Mouse (Mus musculus): ENCODE results near the gene Olfr1396. TPM values are rescaled to one million over a fixed set of nuclear protein-coding genes. Genes with fewer than 3 reads are reported as not detected.

The Olfr1396 gene
- polyA plus RNA-seq (2014; fragmentation: Nextera tagmentation; extraction: Ambion mirVana), result not detected in 2 replicates

- ATAC-seq (ENCODE audit: insufficient read depth, low FRiP score, low TSS enrichment) (no peak), DNase-seq (ENCODE audit: low spot score) (no peak)
- Histone ChIP-seq H3K27ac (ENCODE audit: low read depth, low read length) (no peak within 1 kb of the TSS), H3K36me3 (ENCODE audit: control insufficient read depth, insufficient read depth, low read length) (no peaks in the 10 kb centered on the region), H3K9ac (ENCODE audit: low read length) (no peak within 1 kb of the TSS), H3K9me3 (ENCODE audit: control insufficient read depth, low read length) (no peaks in the 10 kb centered on the region), H3K4me3 (ENCODE audit: low read depth, low read length) (no peak within 1 kb of the TSS), H3K27me3 (ENCODE audit: control insufficient read depth, insufficient read depth, low read length) (no peaks in the 10 kb centered on the region), H3K4me1 (ENCODE audit: control insufficient read depth, insufficient read depth, low read length) (no peaks in the 10 kb centered on the region), H3K4me2 (ENCODE audit: low read depth) (no peak within 1 kb of the TSS)
Observed at GRCm38 (mm10) chr11:49114774-49115173, at the start of gene Olfr1396. Gene Olfr1396 (minus strand): TSS chr11:49114874.

DNA sequence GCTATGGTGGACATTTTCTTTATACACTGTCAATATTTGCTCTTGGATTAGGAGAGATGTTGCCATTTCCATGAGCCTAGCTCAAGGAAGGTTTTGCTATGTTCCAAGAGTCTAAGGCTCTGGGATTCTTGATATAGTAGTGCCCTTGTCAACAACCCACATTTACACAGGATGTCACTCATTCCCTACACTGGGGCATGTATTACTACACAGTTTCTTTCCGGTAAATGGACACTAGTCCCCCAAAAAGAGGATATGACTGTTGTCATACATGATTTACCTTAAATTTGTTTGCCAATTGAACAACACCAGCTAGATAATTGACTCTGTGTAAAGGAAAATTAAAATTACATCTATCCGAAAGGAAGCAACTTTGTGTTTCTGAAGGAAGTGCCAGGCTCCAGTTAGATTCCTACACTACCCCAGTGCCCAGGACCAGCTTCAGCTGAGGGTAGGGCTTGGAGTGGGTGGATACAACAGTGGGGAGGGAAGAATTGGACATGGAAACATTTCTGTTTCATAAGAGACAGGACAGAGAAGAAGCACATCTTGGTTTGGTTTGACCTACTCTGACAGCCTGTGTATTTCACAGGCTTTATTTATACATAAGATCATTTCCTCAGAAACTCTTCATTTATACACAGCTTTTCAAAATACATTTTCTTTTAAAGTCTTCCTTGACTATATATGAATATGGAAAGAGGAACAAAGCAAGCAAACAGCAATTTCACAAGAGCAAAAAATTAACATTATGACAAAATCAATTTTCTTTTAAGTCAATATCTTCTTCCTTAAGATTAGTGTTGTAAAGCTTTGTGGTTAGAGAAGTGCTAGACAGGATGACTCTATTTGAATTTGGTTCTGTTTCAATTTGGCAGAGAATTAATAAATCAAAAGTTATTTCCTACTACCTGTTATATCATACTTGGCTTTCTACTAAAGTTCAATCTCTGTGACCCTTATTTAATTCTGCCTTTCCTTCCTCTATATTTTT, 42.4 kb upstream of the Olfr1396 start:
- H3K27ac ChIP-seq (ENCODE audit: low read depth, low read length), result no peak overlapping the region
- no peaks in the 10 kb centered on the region for H3K9me3 ChIP-seq (ENCODE audit: control insufficient read depth, low read length)
- H3K9ac ChIP-seq (ENCODE audit: low read length), result no peak overlapping the region
- DNase-seq (ENCODE audit: low spot score) (no peak), ATAC-seq (ENCODE audit: insufficient read depth, low FRiP score, low TSS enrichment) (no peak)
- H3K27me3 ChIP-seq (ENCODE audit: control insufficient read depth, insufficient read depth, low read length), result no peaks in the 10 kb centered on the region
- H3K4me1 ChIP-seq (ENCODE audit: control insufficient read depth, insufficient read depth, low read length), result no peaks in the 10 kb centered on the region
- H3K4me2 ChIP-seq (ENCODE audit: low read depth), result no peak overlapping the region
- no peaks in the 10 kb centered on the region for H3K36me3 ChIP-seq (ENCODE audit: control insufficient read depth, insufficient read depth, low read length)
- 93% methylated on average over 2 of the region's 2 CpGs for WGBS
- H3K4me3 ChIP-seq (ENCODE audit: low read depth, low read length), result no peak overlapping the region

DNA sequence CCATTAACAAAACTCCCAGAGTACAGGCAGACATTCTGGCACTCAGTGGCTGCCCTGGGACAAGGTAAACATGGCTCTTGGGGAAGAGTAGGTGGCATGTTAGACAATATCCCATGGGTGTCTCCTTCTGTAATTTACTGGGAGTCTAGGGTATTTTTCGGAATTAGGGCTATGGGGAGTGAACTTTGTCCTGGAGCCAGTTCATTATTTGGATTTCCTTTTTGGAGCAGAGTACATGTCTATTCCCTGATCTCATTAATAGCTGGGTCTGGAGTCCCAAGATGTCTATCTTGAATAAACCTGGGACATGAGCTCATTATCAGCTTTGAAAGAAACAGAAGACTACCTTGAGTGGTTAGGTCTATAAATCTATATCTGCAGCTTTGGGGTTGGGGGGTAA, 39.4 kb upstream of the Olfr1396 start, which contains the start of gene Olfr1394:
Gene Olfr1394 (plus strand): TSS at position 301 of the 400 bp plus-strand sequence.
- H3K36me3 ChIP-seq (ENCODE audit: control insufficient read depth, insufficient read depth, low read length), result no peaks in the 10 kb centered on the region
- ATAC-seq (ENCODE audit: insufficient read depth, low FRiP score, low TSS enrichment) (no peak), DNase-seq (ENCODE audit: low spot score) (no peak)
- 80% methylated on average over 1 of the region's 1 CpGs for WGBS
- no peak within 1 kb of the TSS for H3K4me3 ChIP-seq (ENCODE audit: low read depth, low read length)
- no peak within 1 kb of the TSS for H3K9ac ChIP-seq (ENCODE audit: low read length)
- H3K27ac ChIP-seq (ENCODE audit: low read depth, low read length), result no peak within 1 kb of the TSS
- H3K4me2 ChIP-seq (ENCODE audit: low read depth), result no peak within 1 kb of the TSS
- no peaks in the 10 kb centered on the region for H3K27me3 ChIP-seq (ENCODE audit: control insufficient read depth, insufficient read depth, low read length)
- H3K4me1 ChIP-seq (ENCODE audit: control insufficient read depth, insufficient read depth, low read length), result no peaks in the 10 kb centered on the region
- no peaks in the 10 kb centered on the region for H3K9me3 ChIP-seq (ENCODE audit: control insufficient read depth, low read length)

DNA sequence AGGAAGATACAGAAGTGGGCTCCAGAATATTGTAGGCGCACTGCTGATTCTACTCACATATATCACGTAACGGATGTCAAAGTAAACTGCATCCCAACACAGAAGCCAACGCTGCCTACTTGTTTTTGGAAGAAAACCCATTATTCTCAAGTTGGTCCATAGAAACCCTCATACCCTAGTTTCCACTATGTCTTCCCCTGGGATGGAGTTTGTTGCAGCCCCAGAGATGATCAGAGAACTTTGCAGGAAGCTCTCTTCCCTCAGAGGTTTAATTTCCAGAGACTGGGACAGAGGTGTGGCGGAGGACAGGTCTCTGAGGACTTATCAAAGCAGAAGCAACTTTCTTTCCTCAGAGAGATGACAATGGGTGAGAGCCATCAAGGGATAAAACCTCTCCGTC, 27.3 kb upstream of the Olfr1396 start, which contains the start of gene Olfr1395:
Gene Olfr1395 (plus strand): TSS at position 301 of the 400 bp plus-strand sequence.
- H3K9me3 ChIP-seq (ENCODE audit: control insufficient read depth, low read length), result no peaks in the 10 kb centered on the region
- H3K4me3 ChIP-seq (ENCODE audit: low read depth, low read length), result no peak within 1 kb of the TSS
- no peaks in the 10 kb centered on the region for H3K27me3 ChIP-seq (ENCODE audit: control insufficient read depth, insufficient read depth, low read length)
- no peak within 1 kb of the TSS for H3K27ac ChIP-seq (ENCODE audit: low read depth, low read length)
- 93% methylated on average over 6 of the region's 6 CpGs for WGBS
- no peak within 1 kb of the TSS for H3K4me2 ChIP-seq (ENCODE audit: low read depth)
- ATAC-seq (ENCODE audit: insufficient read depth, low FRiP score, low TSS enrichment) (no peak), DNase-seq (ENCODE audit: low spot score) (no peak)
- H3K36me3 ChIP-seq (ENCODE audit: control insufficient read depth, insufficient read depth, low read length), result no peaks in the 10 kb centered on the region
- H3K9ac ChIP-seq (ENCODE audit: low read length), result no peak within 1 kb of the TSS
- no peaks in the 10 kb centered on the region for H3K4me1 ChIP-seq (ENCODE audit: control insufficient read depth, insufficient read depth, low read length)

DNA sequence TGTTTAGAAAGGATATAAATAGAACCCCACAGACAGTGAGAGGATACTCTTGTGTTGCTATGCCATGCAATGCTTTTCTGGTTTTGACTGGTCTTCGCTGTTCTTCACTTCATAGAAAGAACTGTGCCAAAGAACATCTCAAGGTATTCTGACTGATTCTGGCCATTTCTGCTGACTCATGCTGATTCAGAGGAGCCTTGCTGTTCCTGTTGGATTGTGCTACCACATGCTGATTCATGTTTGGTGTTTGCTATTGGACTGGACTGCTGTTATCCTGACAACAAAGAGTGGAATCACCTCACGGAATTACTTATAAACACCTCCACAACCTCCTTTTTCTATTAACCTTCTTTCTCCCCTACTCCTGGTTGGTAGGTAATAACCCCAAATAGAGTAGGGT, 9.5 kb upstream of the Olfr1396 start:
- H3K4me2 ChIP-seq (ENCODE audit: low read depth), result no peak overlapping the region
- no peak overlapping the region for H3K9ac ChIP-seq (ENCODE audit: low read length)
- DNase-seq (ENCODE audit: low spot score) (no peak), ATAC-seq (ENCODE audit: insufficient read depth, low FRiP score, low TSS enrichment) (no peak)
- WGBS, result 92% methylated on average over 2 of the region's 2 CpGs
- H3K27ac ChIP-seq (ENCODE audit: low read depth, low read length), result no peak overlapping the region
- no peaks in the 10 kb centered on the region for H3K9me3 ChIP-seq (ENCODE audit: control insufficient read depth, low read length)
- H3K27me3 ChIP-seq (ENCODE audit: control insufficient read depth, insufficient read depth, low read length), result no peaks in the 10 kb centered on the region
- H3K36me3 ChIP-seq (ENCODE audit: control insufficient read depth, insufficient read depth, low read length), result no peaks in the 10 kb centered on the region
- H3K4me1 ChIP-seq (ENCODE audit: control insufficient read depth, insufficient read depth, low read length), result no peaks in the 10 kb centered on the region
- no peak overlapping the region for H3K4me3 ChIP-seq (ENCODE audit: low read depth, low read length)

DNA sequence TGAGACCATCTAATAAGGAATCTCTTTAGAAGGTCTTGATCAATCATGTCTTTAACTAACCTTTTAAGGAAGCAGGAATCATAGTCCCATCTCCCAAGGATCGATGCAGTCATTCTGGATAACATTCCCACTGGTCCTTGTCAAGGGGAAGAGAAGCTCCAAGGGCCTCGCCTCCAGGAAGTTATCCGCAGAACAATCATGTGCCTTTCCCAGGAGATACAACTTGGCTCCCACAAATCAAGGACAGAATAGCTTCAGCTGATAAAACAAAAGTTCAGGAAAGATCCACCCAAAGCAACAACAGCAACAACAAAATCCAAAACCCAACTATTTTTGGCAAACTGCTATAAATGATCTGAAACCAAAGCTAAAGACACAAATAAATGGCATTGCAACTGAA, 5.0 kb upstream of the Olfr1396 start:
- DNase-seq (ENCODE audit: low spot score) (no peak), ATAC-seq (ENCODE audit: insufficient read depth, low FRiP score, low TSS enrichment) (no peak)
- no peak overlapping the region for H3K4me2 ChIP-seq (ENCODE audit: low read depth)
- no peak overlapping the region for H3K4me3 ChIP-seq (ENCODE audit: low read depth, low read length)
- no peaks in the 10 kb centered on the region for H3K9me3 ChIP-seq (ENCODE audit: control insufficient read depth, low read length)
- 93% methylated on average over 3 of the region's 3 CpGs for WGBS
- no peaks in the 10 kb centered on the region for H3K27me3 ChIP-seq (ENCODE audit: control insufficient read depth, insufficient read depth, low read length)
- H3K36me3 ChIP-seq (ENCODE audit: control insufficient read depth, insufficient read depth, low read length), result no peaks in the 10 kb centered on the region
- no peaks in the 10 kb centered on the region for H3K4me1 ChIP-seq (ENCODE audit: control insufficient read depth, insufficient read depth, low read length)
- H3K27ac ChIP-seq (ENCODE audit: low read depth, low read length), result no peak overlapping the region
- no peak overlapping the region for H3K9ac ChIP-seq (ENCODE audit: low read length)

DNA sequence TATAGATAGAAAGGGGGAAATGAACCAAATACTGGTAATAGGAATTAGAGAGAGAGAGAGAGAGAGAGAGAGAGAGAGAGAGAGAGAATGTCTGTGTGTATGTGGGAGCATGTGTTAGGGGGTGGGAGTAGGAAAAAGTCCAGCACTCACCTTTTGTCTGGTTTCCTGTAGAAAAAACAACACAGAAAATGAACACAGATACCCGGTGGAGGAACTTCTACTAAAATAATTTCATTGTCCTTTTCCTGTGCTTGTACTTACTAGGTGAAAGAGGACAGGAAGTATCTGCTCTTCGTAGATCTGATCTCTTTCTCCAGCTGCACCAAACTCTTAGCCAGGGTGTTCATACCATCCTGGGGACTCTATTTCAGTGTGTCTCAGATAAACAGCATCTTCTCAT, 516 bp downstream of the Olfr1396 start:
- Histone ChIP-seq H3K27me3 (ENCODE audit: control insufficient read depth, insufficient read depth, low read length) (no peaks in the 10 kb centered on the region), H3K4me1 (ENCODE audit: control insufficient read depth, insufficient read depth, low read length) (no peaks in the 10 kb centered on the region), H3K36me3 (ENCODE audit: control insufficient read depth, insufficient read depth, low read length) (no peaks in the 10 kb centered on the region), H3K27ac (ENCODE audit: low read depth, low read length) (no peak overlapping the region), H3K4me2 (ENCODE audit: low read depth) (no peak overlapping the region), H3K9me3 (ENCODE audit: control insufficient read depth, low read length) (no peaks in the 10 kb centered on the region), H3K4me3 (ENCODE audit: low read depth, low read length) (no peak overlapping the region), H3K9ac (ENCODE audit: low read length) (no peak overlapping the region)
- DNase-seq (ENCODE audit: low spot score) (no peak), ATAC-seq (ENCODE audit: insufficient read depth, low FRiP score, low TSS enrichment) (no peak)
- WGBS, result 81% methylated on average over 2 of the region's 2 CpGs

- H3K4me2 ChIP-seq (ENCODE audit: low read depth), result no peak overlapping the region
- ATAC-seq (ENCODE audit: insufficient read depth, low FRiP score, low TSS enrichment) (no peak), DNase-seq (ENCODE audit: low spot score) (no peak)
- H3K4me1 ChIP-seq (ENCODE audit: control insufficient read depth, insufficient read depth, low read length), result no peaks in the 10 kb centered on the region
- no peak overlapping the region for H3K9ac ChIP-seq (ENCODE audit: low read length)
- H3K27me3 ChIP-seq (ENCODE audit: control insufficient read depth, insufficient read depth, low read length), result no peaks in the 10 kb centered on the region
- H3K36me3 ChIP-seq (ENCODE audit: control insufficient read depth, insufficient read depth, low read length), result no peaks in the 10 kb centered on the region
- H3K27ac ChIP-seq (ENCODE audit: low read depth, low read length), result no peak overlapping the region
- H3K9me3 ChIP-seq (ENCODE audit: control insufficient read depth, low read length), result no peaks in the 10 kb centered on the region
- 90% methylated on average over 6 of the region's 6 CpGs for WGBS
- H3K4me3 ChIP-seq (ENCODE audit: low read depth, low read length), result no peak overlapping the region
Observed at GRCm38 (mm10) chr11:49112624-49113219, 2.0 kb downstream of the Olfr1396 start.

All from neural tube, embryonic 11.5 days (tissue).